Mouse (Mus musculus) naive thymus-derived CD4-positive, alpha-beta T cell, adult 2 months (primary cell): ENCODE data around the gene Zfp598.
"Not testable (repeated sequence)": the region's sequence is repeated elsewhere in the genome, so short reads cannot be mapped to it uniquely, and the experiment has no call there.

Experiments used
- DNase-seq: peaks from one replicate; pipeline ENCODE4 v3.0.0-alpha.2; 2011; ENCODE audit warnings: low read depth

Zfp598 gene

GRCm38 (mm10) chr17:24647493-24647892 is 22.0 kb upstream of the Zfp598 start:
- no peak for DNase-seq

- no peak for DNase-seq
Observed at GRCm38 (mm10) chr17:24648731-24649377, 20.6 kb upstream of the Zfp598 start.

GRCm38 (mm10) chr17:24649581-24650069 is 19.9 kb upstream of the Zfp598 start:
- DNase-seq = no peak

- no peak for DNase-seq
Observed at GRCm38 (mm10) chr17:24650070-24650616, 19.3 kb upstream of the Zfp598 start, which contains the start of gene Slc9a3r2. Gene Slc9a3r2, minus strand, starts transcription at chr17:24650327.

- DNase-seq = no peak
Observed at GRCm38 (mm10) chr17:24650766-24651165, 18.7 kb upstream of the Zfp598 start.

- no peak for DNase-seq
Observed at GRCm38 (mm10) chr17:24651835-24652234, 17.7 kb upstream of the Zfp598 start.

- DNase-seq = peak; percentile 86
Observed at GRCm38 (mm10) chr17:24653967-24654710, 15.3 kb upstream of the Zfp598 start.

- DNase-seq = no peak
Observed at GRCm38 (mm10) chr17:24654969-24655368, 14.5 kb upstream of the Zfp598 start.

GRCm38 (mm10) chr17:24658017-24658758 is 11.3 kb upstream of the Zfp598 start, which contains the start of gene Npw:
Gene Npw, minus strand, starts transcription at chr17:24658457.
- DNase-seq = peak; percentile 33

GRCm38 (mm10) chr17:24667011-24667410 is 2.5 kb upstream of the Zfp598 start:
- not testable (repeated sequence) for DNase-seq

- peak; percentile 84 for DNase-seq
Observed at GRCm38 (mm10) chr17:24667416-24667815, 2.1 kb upstream of the Zfp598 start.

- peak; percentile 47 for DNase-seq
Observed at GRCm38 (mm10) chr17:24669214-24669544, 308 bp upstream of the Zfp598 start.

- no peak for DNase-seq
Observed at GRCm38 (mm10) chr17:24670246-24670844, 858 bp downstream of the Zfp598 start.

- no peak for DNase-seq
Observed at GRCm38 (mm10) chr17:24671346-24671745, 1.9 kb downstream of the Zfp598 start.

GRCm38 (mm10) chr17:24672141-24672540 is 2.7 kb downstream of the Zfp598 start:
- DNase-seq = no peak

GRCm38 (mm10) chr17:24674277-24674676 is 4.8 kb downstream of the Zfp598 start:
- DNase-seq = no peak

- DNase-seq = peak; percentile 88
Observed at GRCm38 (mm10) chr17:24676187-24676586, 6.7 kb downstream of the Zfp598 start.

- DNase-seq = no peak
Observed at GRCm38 (mm10) chr17:24676877-24677276, 7.4 kb downstream of the Zfp598 start.

- DNase-seq = no peak
Observed at GRCm38 (mm10) chr17:24677500-24678080, 8.1 kb downstream of the Zfp598 start.

GRCm38 (mm10) chr17:24686514-24686913 is 17.0 kb downstream of the Zfp598 start:
- DNase-seq = peak; percentile 65

- DNase-seq = peak; percentile 78
Observed at GRCm38 (mm10) chr17:24687146-24687595, 17.7 kb downstream of the Zfp598 start.
